Mouse (Mus musculus) thymus, postnatal 25 days (tissue): ENCODE data around the gene Chac1.

ENCODE experiments used
- DNase-seq: peaks from one replicate; pipeline ENCODE4 v3.0.0; 2022

The Chac1 gene

DNA sequence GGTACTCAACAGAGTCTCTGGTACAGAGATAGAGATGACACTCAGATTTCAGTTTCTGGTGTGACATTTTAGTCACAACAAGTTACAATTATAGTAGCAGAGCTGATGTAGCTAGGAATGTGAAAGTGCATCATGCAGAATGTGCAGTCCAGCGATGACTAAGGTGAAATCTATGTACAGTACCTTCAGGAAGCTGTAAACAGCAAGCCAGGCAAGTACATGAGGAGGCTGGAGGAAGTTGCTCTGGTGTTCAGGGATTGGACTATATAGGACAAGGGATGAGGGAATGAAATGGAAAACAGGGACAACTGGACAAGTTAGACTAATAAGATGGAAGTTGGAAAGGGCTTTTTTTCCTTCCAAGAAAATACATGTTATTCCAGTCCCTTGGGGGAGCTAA is 37.2 kb downstream of the Chac1 start:
- DNase-seq = no peak

DNA sequence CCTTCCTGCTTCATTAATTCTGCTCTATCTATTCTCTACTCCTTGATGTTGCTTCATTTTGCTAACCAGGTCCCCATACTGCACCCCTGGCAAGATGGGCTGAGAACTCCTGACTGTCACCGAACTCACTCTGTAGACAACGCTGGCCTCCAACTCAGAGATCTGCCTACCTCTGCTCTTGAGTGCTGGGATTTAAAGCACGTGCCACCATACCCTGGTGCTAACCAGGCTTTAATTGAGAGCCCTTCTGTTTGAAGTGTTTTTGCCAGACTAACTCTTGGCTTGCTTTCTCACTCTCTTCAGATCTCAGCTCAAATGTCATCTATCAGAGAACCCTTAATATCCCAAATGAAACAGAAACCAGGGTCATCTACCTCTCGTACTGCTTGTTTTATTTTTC is 39.0 kb downstream of the Chac1 start:
- DNase-seq = no peak

DNA sequence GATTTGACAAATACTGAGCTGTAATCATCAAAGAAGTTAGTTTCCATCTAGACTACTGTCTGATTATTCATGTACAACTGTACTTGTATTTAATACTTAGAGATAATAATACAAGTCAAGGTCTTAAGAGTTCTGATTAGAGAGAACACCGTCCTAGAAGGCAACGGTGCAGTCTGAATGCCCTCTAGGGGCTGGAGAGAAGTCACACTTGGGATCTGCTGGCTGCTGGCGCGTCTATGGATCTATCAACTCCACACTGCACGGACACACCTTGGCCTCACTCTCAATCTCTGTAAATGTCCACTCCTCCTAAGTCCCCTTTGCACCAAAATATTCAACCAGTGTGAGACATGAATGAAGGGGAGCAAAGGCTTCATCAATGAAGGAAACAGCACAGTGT is 47.2 kb downstream of the Chac1 start:
- DNase-seq = no peak

DNA sequence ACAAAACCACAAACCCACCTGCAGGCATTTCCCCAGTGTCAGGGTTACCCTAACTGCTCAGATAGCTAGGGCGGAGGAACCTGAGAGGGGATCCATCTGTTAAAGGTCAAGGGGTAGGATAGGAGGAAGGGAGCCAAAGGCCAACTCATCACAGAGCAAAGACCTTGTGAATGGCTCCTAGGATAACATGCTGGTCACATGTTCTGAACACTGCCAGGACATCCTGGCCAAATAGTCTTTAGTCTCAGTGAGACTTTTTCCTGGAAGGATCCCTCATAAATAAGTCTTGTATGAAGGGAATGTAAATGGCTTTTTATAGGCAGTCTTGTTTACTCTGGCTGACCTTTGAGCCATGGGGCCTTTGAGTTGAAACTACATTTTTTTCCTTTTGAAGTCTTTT is 47.6 kb downstream of the Chac1 start:
- no peak for DNase-seq

GRCm38 (mm10) chr2:119399313-119399712 is 48.3 kb downstream of the Chac1 start:
- no peak for DNase-seq
